Mouse (Mus musculus) MEL (cell line): ENCODE results near the gene Hivep2.

Experiments
- POLR2A ChIP-seq, 2 experiments: IDR thresholded peaks; 2 replicates each; pipeline ENCODE4 v1.6.1; 2011 to 2012; ENCODE audit warnings: low read length in 2 of 2, mild to moderate bottlenecking in 2 of 2, control low read depth in 1 of 2, improper control_type of control experiment in 1 of 2, low read depth in 1 of 2, moderate library complexity in 1 of 2; ENCODE audit not compliant: control insufficient read depth in 1 of 2, insufficient read depth in 1 of 2, poor library complexity in 1 of 2
- TBP ChIP-seq: IDR thresholded peaks from 2 replicates; pipeline ENCODE4 v1.8.0; 2011; ENCODE audit warnings: low read depth, low read length, improper control_type of control experiment
- ZC3H11A ChIP-seq: IDR thresholded peaks from 2 replicates; pipeline ENCODE4 v1.6.1; 2012; ENCODE audit warnings: low read depth, mild to moderate bottlenecking, inconsistent platforms, low read length, improper control_type of control experiment
- ZKSCAN1 ChIP-seq: IDR thresholded peaks from 2 replicates; pipeline ENCODE4 v1.6.1; 2012; ENCODE audit warnings: low read depth, mild to moderate bottlenecking, inconsistent platforms, low read length, improper control_type of control experiment, moderate library complexity

- no peak for TF ChIP-seq ZKSCAN1
- no peak for TF ChIP-seq POLR2A (IDR thresholded peaks at IDR 0.05; ENCODE audit: control insufficient read depth in 1 of 2, insufficient read depth in 1 of 2, low read depth in 1 of 2, low read length in 2 of 2, poor library complexity in 1 of 2)
- TF ChIP-seq ZC3H11A: no peak
- no peak for TF ChIP-seq TBP
Measured at GRCm38 (mm10) chr10:13932147-13932546, 33.7 kb upstream of the Hivep2 start.
